Mouse (Mus musculus): Measurements from ENCODE around the gene Galm.

DNA sequence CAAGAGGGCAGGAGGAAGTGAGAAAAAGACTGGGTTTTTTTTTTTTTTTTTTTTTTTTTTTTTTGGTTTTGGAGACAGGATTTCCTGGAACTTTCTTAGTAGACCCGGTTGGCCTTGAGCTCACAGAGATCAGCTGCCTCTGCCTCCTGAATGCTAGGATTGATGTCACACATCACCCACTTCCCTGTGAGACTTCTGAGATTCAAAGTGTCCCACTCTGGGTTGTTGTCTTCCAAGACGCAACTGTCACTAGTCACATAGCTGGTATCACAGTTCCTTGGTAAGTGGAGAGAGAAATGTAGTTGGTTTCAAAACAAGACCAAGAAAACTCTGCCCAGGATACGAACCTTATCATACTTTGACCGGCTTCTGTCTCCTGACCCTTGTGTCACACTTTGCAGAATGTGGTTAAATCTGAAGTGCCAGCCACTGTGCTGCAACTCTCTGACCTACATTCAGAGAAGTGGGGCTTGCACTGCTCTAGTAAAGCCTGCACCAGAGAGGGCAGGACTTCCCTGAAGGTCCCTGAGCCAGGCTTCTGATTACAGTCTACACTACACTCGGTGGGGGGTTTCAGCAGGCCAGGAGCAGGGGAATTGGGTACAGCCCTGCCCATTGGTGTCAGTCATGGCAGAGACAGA, 14.5 kb upstream of the Galm start:
- no peak for TF ChIP-seq CTCF (IDR thresholded peaks at IDR 0.05; ENCODE audit: low read depth)
- TF ChIP-seq EP300 (IDR thresholded peaks at IDR 0.05; ENCODE audit: low read depth) = no peak

Data from heart, postnatal 0 days (tissue).